Mouse (Mus musculus): ENCODE results near the gene 4931440F15Rik.

4931440F15Rik gene

DNA sequence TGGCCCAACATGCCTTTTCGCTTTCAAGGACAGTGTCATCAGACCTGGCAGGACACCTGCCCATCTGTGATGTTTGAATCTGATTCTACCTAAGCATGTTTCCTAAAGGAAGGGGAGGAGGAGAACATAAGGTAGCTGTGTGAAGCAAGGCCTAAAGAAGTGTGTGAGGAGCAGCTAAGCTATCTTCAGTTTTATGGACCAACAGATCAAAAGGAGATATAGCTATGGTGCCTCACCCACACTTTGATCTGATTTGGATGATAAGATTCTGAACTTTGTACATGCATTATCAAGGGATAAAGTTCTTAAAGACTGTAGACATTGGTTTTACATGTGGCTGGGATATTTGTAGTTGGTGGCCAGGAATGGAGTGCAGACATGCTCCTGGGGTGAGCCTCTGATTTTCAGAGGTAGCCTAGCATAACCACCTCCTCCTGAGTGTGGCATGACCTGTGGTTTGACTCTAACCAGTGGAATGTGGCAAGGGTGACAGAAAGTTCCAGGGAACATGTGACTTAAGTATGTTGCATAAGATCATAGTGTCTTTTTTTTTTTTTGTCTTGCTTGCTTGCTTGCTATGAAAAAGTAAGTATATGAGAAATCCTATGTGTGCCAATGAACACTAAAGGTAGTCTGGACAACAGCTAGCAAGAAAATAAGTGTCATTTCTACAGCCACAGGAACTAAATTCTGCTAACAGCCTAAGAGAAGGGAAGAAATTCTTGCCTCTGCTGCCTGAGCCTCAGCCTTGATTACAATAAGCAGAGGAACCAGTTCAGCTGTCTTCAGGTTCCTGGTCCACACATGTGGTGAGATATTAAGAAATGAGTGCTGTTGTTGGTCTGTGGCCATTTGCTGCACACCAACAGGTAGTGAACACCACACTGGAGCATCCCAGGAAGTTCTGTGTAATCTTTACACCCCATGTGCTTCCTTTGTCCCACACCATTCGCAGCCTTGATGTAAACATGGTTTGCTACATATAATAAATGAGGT is 23.7 kb downstream of the 4931440F15Rik start:
- DNase-seq (ENCODE audit: low spot score in 2 of 2), result no peak

GRCm38 (mm10) chr11:29799839-29800238 is 25.6 kb downstream of the 4931440F15Rik start:
- no peak for DNase-seq (ENCODE audit: low spot score in 2 of 2)

DNA sequence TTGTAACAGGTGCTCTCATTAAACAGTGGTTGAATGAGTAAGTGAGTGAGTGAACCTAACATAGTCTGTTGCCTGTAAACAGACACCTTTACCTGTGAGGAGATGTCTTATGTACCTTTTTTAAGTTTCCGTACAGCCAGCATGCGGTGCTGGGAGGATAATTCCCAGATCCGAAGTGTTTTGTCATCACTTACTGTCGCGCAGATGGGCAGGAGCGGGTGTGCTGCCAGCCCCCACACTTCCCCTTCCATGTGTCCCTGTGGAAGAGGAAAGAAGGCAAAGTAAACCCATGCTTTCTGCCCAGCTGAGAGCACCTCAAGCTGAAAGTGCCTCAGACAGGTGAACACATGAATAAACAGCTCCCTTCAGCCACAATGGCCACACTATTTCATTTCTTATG is 30.4 kb downstream of the 4931440F15Rik start:
- no peak for DNase-seq (ENCODE audit: low spot score in 2 of 2)

- DNase-seq (ENCODE audit: low spot score in 2 of 2), result no peak
Measured at GRCm38 (mm10) chr11:29794475-29794874, 31.0 kb downstream of the 4931440F15Rik start.

DNA sequence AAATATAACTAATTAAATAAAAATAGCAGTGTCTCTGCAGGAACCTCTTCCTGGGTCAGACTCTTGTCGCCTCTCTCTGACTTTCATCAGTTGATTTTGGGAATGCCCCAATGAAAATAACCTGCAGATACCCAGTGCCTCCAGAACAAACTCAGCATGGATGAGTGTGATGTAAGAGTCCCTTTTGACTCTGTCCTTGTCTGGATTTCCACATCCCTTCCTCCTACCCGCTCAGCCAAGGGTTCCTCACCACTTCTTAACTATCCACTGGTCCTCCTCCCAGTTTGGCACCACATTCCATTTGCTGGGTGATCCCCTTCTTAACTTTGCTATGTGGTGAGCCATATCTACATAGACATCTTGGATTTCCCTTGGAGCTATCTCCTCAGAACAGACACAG is 34.7 kb downstream of the 4931440F15Rik start:
- no peak for DNase-seq (ENCODE audit: low spot score in 2 of 2)

DNA sequence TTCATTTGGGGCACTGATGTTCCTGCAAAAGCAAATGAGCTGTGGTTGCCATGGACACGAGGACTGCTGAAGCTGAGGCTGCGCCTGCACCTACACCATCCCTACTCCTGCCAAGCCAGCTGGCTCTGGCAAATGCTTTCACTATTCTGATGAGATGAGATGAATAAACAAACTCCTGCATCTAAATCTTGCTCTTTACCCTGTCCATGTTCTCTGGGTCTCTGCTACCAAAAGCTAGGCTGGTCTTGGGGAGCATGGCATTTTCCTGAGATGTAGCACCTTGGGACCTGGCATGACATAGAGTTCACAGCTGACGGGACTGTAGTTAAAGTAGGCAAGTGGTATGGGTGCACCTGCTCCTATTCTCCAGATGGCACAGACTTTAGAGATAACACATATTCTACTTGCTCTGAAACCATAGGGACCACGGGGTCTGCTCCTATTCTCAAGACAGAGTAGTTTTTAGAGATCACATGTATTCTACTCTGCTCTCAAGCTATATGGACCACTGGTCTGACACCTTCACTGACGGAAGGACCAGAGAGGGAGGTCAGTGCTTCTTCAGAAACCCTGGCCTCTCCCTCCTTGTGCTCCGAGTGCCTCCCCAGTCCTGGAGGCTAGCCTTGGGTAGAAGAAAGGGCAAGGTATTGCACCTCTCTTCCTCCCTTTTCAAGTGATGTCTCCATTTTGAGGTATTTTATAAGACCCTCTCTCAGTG is 36.4 kb downstream of the 4931440F15Rik start:
- no peak for DNase-seq (ENCODE audit: low spot score in 2 of 2)

- DNase-seq (ENCODE audit: low spot score in 2 of 2), result no peak
Measured at GRCm38 (mm10) chr11:29788499-29788898, 37.0 kb downstream of the 4931440F15Rik start.

- peak in 1 of 2 experiments; percentile 52 for DNase-seq (ENCODE audit: low spot score in 2 of 2)
Measured at GRCm38 (mm10) chr11:29787473-29787872, 38.0 kb downstream of the 4931440F15Rik start.

DNA sequence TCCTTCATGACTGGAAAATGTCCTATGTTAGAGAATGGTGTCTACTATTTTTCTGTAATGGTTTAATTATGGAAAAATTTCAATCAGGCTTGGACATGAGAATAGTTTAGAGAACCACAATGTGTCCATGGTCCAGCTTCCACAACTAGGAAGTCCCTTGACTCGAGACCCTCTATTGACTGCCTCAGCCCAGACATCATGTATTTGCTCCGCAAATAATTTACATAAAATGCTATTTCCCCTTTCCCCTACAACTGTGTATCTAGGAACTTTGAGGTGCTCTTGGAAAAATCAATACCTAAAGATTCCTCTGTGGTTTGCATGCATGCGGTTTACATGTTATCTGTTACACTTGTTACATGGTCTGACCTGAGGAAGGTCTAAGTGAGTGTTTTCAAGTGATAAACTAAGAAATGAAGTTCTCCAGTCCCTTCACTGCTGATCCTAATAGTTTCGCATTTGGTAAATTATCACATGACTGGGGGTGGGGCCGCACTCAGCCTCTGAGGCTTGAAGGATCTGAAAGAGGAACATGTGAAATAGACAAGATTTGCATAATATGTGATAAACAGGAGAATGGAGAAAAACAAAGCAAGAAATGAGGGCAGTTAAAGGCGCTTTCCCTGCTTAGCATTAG is 38.8 kb downstream of the 4931440F15Rik start:
- DNase-seq (ENCODE audit: low spot score in 2 of 2), result peak in 1 of 2 experiments; percentile 74

DNA sequence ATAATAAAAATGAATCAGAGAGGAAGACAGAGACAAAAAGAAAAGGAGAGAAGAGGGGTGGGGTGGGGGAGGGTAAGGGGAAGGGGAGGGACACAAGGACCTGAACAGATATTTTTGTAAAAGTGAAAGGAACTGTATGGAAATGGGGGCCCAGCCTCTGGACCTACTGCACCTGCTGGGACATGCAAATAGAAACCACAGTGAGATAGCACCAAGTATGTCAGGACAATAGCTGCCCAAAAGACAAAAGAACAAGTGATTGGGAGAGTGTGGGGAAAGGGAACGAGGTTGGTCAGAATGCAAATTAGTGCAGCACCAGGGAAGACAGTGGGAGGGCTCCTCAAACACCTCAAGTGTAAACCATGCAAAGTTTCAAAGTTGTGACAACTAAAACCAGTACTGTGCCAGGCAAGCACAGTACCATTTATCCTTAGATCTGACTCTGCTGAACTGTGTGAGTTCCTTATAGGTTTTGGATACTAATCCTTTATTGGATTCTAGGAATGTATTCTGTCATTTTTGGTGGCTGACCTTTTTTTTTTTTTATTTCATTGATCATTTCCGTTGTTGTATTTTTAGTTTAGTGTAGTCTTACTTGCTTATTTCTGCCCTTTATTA is 46.0 kb downstream of the 4931440F15Rik start:
- no peak for DNase-seq (ENCODE audit: low spot score in 2 of 2)

DNA sequence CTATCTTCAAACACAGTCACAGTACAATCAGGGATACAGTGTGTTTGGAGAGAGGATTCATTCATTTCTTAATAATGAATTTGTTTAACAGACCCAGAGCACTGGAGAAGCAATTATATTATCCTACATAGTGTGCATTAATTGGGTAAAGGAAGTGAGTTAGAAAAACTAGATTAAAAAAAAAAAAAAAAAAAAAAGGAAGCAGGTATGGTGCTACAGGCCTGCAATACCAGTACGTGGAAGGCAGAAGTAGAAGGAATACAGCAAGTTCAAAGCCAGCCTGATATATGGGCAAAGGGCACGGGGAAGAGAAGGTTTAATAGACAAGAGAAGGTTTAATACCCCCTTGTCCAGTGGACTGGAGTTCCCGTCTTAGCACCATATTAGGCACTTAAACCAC is 46.5 kb downstream of the 4931440F15Rik start:
- DNase-seq (ENCODE audit: low spot score in 2 of 2), result no peak

DNA sequence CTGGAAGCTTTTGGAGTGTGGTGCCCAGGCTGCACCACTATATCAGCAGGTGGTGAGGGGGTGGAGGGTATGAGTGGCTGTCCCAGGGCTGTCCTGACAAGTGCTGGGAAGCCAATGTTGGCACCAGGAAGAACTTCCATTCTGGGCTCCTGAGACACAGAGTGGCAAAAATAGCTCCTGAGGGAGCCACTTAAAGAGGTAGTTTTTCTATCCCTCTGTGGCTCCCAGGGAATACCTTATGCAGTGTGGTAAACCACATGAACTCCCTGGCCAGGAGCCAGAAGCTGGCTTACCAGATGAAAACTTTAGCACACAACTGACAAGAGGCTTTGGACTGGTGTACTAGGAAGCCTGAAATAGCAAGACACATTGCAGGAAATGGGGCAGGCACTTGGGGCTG is 47.5 kb downstream of the 4931440F15Rik start:
- no peak for DNase-seq (ENCODE audit: low spot score in 2 of 2)

- DNase-seq (ENCODE audit: low spot score in 2 of 2), result no peak
Measured at GRCm38 (mm10) chr11:29774760-29775159, 50.7 kb downstream of the 4931440F15Rik start.

- no peak for DNase-seq (ENCODE audit: low spot score in 2 of 2)
Measured at GRCm38 (mm10) chr11:29774296-29774695, 51.2 kb downstream of the 4931440F15Rik start.
